Mouse (Mus musculus) bone marrow macrophage, adult 2 months (primary cell): ENCODE measurements around the gene Foxo4.

Experiments
- CTCF ChIP-seq: IDR thresholded peaks from 2 replicates; pipeline ENCODE4 v1.5.1; 2012; ENCODE audit warnings: low read depth, mild to moderate bottlenecking, low read length, moderate library complexity
- POLR2A ChIP-seq: IDR thresholded peaks from 2 replicates; pipeline ENCODE4 v1.6.1; 2012; ENCODE audit warnings: mild to moderate bottlenecking, low read depth, low read length, borderline replicate concordance

GRCm38 (mm10) chrX:101299473-101300426 lies 45.4 kb downstream of the Foxo4 start:
- TF ChIP-seq CTCF (no peak), POLR2A (no peak)
